Mouse (Mus musculus) embryonic facial prominence, embryonic 11.5 days (tissue): Measurements from ENCODE around the gene Prdx5. TPM values are rescaled to one million over a fixed set of nuclear protein-coding genes. Genes with fewer than 3 reads are reported as not detected.
"Not testable (repeated sequence)": the region's sequence is repeated elsewhere in the genome, so short reads cannot be mapped to it uniquely, and the experiment has no call there.

ENCODE experiments used
- ATAC-seq: fragments of 200-750 bp; cut with Nextera tagmentation; replicated peaks from 2 replicates; pipeline ENCODE4 v1.8.0; 2017; ENCODE audit warnings: low read depth; ENCODE audit not compliant: insufficient number of reproducible peaks, low FRiP score, low TSS enrichment
- DNase-seq: peaks from one replicate; pipeline ENCODE4 v3.0.0-alpha.2; 2015; ENCODE audit warnings: low spot score
- H3K27ac ChIP-seq: fragments of 300-500 bp; sonication (generic); replicated peaks from 2 replicates; pipeline ENCODE4 v1.5.1; 2014; ENCODE audit warnings: mild to moderate bottlenecking, low read depth, low read length, control low read depth
- H3K27me3 ChIP-seq: fragments of 300-500 bp; sonication (generic); 2 replicates; pipeline ENCODE4 v1.6.1; 2014; ENCODE audit warnings: mild to moderate bottlenecking, low read length, moderate library complexity, mixed read lengths; ENCODE audit not compliant: control insufficient read depth, insufficient read depth
- H3K36me3 ChIP-seq: fragments of 300-500 bp; sonication (generic); replicated peaks from 2 replicates; pipeline ENCODE4 v1.6.1; 2014; ENCODE audit warnings: low read depth, mild to moderate bottlenecking, low read length, moderate library complexity, mixed read lengths; ENCODE audit not compliant: control insufficient read depth, insufficient read depth
- H3K4me1 ChIP-seq: fragments of 300-500 bp; sonication (generic); 2 replicates; pipeline ENCODE4 v1.6.1; 2014; ENCODE audit warnings: low read length, mixed read lengths; ENCODE audit not compliant: control insufficient read depth, insufficient read depth
- H3K4me2 ChIP-seq: fragments of 300-500 bp; sonication (generic); 2 replicates; pipeline ENCODE4 v1.6.1; 2014; ENCODE audit warnings: low read depth, mild to moderate bottlenecking, control low read depth, low read length, moderate library complexity
- H3K4me3 ChIP-seq: fragments of 300-500 bp; sonication (generic); 2 replicates; pipeline ENCODE4 v1.5.1; 2014; ENCODE audit warnings: low read depth, low read length, control low read depth
- H3K9ac ChIP-seq: fragments of 300-500 bp; sonication (generic); replicated peaks from 2 replicates; pipeline ENCODE4 v1.6.1; 2014; ENCODE audit warnings: mild to moderate bottlenecking, control low read depth, low read length
- H3K9me3 ChIP-seq: fragments of 300-500 bp; sonication (generic); replicated peaks from 2 replicates; pipeline ENCODE4 v1.6.1; 2016; ENCODE audit warnings: mild to moderate bottlenecking, low read length, inconsistent platforms, mixed read lengths; ENCODE audit not compliant: control insufficient read depth
- WGBS: fragments of 180-500 bp; shearing (Covaris S2); extraction: QIAGEN DNeasy Blood & Tissue Kit; methylation state at CpG from one replicate; pipeline ENCODE4 v1.1.7; 2014; 5-methylcytosine and 5-hydroxymethylcytosine counted together
- polyA plus RNA-seq: library from polyadenylated mRNA; unstranded; fragments of >200 nt; fragmentation: Nextera tagmentation; extraction: Ambion mirVana; gene quantifications from 2 replicates; pipeline ENCODE4 v1.2.1, GENCODE M21; 2014

Prdx5 gene
- polyA plus RNA-seq, 1 experiment from 2014 or later, result 110 TPM

DNA sequence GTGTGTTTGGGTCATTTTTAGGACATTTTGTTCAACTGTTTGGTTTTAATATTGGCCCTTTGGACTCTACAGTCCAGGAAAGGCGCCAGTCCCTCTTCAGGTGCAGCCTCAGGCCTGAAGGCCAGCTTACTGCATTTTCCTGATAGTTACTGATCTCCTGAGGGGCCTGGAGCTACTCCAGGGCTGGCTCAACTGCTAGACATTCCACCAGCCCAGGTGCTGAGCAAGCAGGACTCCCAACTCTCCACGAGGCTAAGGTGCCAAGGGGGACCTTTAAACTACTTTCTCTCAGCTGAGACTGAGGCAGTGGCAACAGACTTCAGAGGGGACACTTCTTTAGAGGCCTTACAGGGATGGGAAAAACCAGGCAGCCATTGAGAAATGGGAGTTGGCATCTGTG, 5.1 kb downstream of the Prdx5 start:
- Histone ChIP-seq H3K4me2 (no peak overlapping the region), H3K9ac (no peak overlapping the region), H3K4me1 (no peaks in the 10 kb centered on the region), H3K36me3 (no peaks in the 10 kb centered on the region; the same call in 1 of the 2 replicates), H3K27ac (no peak overlapping the region), H3K9me3 (no peaks in the 10 kb centered on the region), H3K4me3 (no peak overlapping the region), H3K27me3 (no peaks in the 10 kb centered on the region)
- DNase-seq (no peak), ATAC-seq (no peak)
- WGBS, result 77% methylated on average over 2 of the region's 2 CpGs

DNA sequence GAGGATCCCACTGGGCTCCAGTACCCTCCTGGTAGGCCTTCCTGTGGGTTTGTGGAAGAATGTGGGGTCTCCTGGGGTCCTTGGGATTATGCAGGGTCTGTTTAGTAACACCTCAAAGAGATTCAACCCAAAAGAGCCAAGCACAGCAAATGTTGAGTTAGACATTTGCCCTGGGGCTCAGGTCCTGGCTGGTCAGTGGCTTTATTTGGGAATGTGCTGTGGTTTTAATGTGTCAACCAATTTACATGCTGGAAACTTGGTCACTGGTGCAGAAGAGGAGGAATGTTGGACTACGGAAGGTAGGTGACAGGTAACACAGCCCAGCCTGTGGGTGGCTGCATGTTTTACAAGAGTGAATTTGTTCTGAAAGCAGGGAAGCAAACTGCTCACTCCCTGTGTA, 6.9 kb downstream of the Prdx5 start:
- no peaks in the 10 kb centered on the region for H3K9me3 ChIP-seq

DNA sequence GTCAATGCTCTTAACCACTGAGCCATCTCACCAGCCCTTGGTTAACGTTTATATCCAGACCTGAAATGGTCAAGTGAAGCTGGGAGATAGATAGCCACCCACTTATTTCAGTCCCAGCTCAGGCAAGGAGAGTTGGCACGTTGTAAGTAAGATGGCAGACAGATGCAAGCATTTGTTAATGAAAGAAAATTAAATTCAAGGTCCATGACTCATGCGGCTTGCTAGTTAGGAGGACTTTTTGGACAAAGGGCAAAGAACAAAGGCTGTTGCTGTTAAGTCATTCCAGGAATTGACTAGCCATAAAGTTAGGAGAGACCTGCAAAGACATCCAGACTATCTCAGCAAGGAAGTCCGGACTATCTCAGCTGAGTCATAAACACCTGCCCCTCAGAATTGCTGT, 10.3 kb downstream of the Prdx5 start:
- 80% methylated on average over 4 of the region's 4 CpGs for WGBS
- Histone ChIP-seq H3K4me2 (no peak overlapping the region), H3K9ac (no peak overlapping the region), H3K36me3 (no peaks in the 10 kb centered on the region), H3K27ac (no peak overlapping the region), H3K4me3 (no peak overlapping the region), H3K4me1 (no peaks in the 10 kb centered on the region), H3K27me3 (no peaks in the 10 kb centered on the region), H3K9me3 (no peaks in the 10 kb centered on the region)
- DNase-seq, result no peak
- ATAC-seq, result no peak

More for the DNA sequence above, 6.9 kb downstream of the Prdx5 start:
- ATAC-seq (no peak), DNase-seq (no peak)
- Histone ChIP-seq H3K27me3 (no peaks in the 10 kb centered on the region), H3K4me2 (no peak overlapping the region), H3K4me3 (no peak overlapping the region), H3K9ac (no peak overlapping the region), H3K27ac (no peak overlapping the region), H3K4me1 (no peaks in the 10 kb centered on the region), H3K36me3 (no peaks in the 10 kb centered on the region; the same call in 1 of the 2 replicates)
- 92% methylated on average over 1 of the region's 1 CpGs for WGBS

DNA sequence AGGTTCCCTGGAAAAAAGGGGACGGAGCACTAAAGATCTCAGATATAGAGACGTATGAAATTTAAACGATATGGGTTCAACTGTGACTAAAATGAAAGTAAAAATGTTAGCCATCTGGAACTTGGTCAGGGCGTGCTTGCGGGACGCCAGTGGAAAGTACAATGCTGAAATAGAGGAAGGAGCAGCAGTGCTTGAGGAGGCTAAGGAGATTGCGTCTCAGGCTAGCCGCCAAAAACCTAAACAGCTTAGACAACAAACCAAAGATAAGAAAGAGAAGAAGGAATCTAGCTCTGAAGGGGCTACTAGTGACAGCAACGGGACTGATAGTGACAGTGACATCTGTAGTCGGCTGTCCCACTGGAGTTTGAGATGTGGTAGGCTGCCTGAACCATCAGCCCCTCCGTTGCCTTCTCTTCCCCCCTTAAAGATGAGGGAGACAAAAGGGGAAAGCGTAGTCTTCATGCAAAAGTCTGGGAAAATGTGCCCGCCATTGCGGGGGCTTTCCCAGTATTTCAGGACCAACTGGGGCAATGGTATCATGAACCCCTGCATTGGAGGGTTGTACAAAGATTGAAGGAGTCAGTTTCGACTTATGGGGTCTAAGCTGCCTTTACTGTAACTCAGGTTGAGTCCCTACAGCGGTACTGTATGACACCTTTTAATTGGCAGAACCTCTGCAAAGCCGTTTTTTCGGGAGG, 14.1 kb downstream of the Prdx5 start:
- DNase-seq, result not testable (repeated sequence)
- 88% methylated on average over 18 of the region's 18 CpGs for WGBS

DNA sequence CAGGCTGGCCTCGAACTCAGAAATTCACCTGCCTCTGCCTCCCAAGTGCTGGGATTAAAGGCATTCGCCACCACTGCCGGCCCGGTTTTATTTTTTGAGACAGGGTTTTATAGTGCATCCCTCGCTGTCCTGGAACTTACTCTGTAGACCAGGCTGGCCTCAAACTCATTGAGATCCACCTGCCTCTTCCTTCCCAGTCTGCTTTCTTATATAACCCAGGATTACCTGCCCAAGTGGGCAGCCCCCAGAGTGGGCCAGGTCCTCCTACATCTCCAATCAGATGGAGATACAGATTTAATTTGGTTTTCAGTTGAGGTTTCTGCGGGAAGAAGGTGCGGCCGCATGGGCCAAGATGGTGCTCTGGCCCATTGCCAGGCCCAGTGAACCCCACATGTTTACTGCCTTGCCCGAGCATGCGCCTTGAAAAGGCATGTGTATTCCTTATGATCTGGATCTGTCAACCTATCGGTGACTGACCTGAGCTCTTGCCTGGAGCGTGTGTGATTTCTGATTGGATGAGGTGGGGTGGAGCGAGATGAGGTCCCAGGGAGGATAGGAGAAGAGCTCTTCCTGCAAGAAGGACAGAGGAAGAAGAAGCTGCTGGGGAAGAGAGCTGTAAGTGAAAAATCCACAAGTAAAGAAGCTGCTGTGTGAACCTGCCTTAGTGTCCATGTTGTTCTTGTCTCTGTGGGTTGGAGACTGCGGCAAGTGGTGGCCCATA, 16.0 kb downstream of the Prdx5 start:
- 90% methylated on average over 14 of the region's 14 CpGs for WGBS
- Histone ChIP-seq H3K9me3 (no peaks in the 10 kb centered on the region), H3K4me2 (no peak overlapping the region), H3K27me3 (no peaks in the 10 kb centered on the region), H3K4me3 (no peak overlapping the region), H3K9ac (no peak overlapping the region), H3K36me3 (no peaks in the 10 kb centered on the region), H3K27ac (no peak overlapping the region), H3K4me1 (no peaks in the 10 kb centered on the region)
- DNase-seq (no peak), ATAC-seq (no peak)

More for the DNA sequence above, 14.1 kb downstream of the Prdx5 start:
- H3K4me2 ChIP-seq, H3K36me3 ChIP-seq, H3K4me3 ChIP-seq, H3K4me1 ChIP-seq, ATAC-seq, H3K9ac ChIP-seq, H3K27me3 ChIP-seq, H3K27ac ChIP-seq, H3K9me3 ChIP-seq: not testable (repeated sequence)

DNA sequence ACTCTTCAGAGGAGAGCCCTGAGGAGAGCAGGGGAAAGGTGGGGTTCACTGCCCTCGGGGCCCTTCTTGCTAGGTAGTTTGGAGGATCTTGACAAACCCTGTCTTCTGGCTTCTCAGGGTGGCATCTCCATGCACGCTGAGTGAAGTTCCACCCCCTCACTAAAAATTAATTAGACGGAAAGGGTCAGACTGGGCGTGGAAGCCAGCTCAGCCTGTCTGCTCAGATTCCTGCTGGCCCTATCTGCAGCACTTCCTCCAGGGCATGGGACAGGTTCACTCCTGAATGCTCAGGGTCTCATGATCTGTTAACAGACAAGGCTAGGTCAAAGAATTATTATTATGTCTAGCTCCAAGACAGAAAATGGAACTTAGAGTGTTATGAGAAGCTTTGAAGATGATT, 17.4 kb downstream of the Prdx5 start:
- H3K36me3 ChIP-seq, result no peaks in the 10 kb centered on the region
- WGBS, result 68% methylated on average over 4 of the region's 4 CpGs
- H3K27ac ChIP-seq, result no peak overlapping the region
- no peaks in the 10 kb centered on the region for H3K4me1 ChIP-seq
- no peak overlapping the region for H3K4me2 ChIP-seq
- ATAC-seq (no peak), DNase-seq (no peak)
- H3K4me3 ChIP-seq, result no peak overlapping the region
- no peak overlapping the region for H3K9ac ChIP-seq
- no peaks in the 10 kb centered on the region for H3K27me3 ChIP-seq
- no peaks in the 10 kb centered on the region for H3K9me3 ChIP-seq

DNA sequence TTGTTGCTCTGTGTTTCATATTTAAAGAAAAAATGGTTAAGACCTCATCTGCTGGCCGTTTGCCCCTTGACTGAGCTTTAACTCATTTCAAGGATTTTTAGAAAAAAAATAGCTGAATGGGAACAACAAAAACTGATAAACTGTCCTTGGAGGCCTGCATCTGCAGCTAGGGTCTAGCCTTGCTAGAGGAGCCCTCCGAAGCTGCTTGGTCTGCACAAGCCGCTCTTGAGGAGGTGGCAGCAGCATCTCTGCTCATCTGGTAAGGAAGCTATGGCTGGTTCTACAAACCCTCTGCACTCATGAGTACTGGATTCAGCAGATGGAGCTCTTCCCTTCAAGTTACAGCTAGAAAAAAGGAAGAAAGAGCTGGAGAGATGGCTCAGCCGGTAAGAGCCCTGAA, 31.9 kb downstream of the Prdx5 start:
- 89% methylated on average over 4 of the region's 4 CpGs for WGBS
- H3K4me1 ChIP-seq, result no peaks in the 10 kb centered on the region
- DNase-seq (no peak), ATAC-seq (no peak)
- H3K36me3 ChIP-seq, result no peaks in the 10 kb centered on the region
- no peak overlapping the region for H3K4me2 ChIP-seq
- H3K4me3 ChIP-seq, result no peak overlapping the region
- H3K9me3 ChIP-seq, result no peaks in the 10 kb centered on the region
- no peak overlapping the region for H3K27ac ChIP-seq
- no peaks in the 10 kb centered on the region for H3K27me3 ChIP-seq
- H3K9ac ChIP-seq, result no peak overlapping the region

DNA sequence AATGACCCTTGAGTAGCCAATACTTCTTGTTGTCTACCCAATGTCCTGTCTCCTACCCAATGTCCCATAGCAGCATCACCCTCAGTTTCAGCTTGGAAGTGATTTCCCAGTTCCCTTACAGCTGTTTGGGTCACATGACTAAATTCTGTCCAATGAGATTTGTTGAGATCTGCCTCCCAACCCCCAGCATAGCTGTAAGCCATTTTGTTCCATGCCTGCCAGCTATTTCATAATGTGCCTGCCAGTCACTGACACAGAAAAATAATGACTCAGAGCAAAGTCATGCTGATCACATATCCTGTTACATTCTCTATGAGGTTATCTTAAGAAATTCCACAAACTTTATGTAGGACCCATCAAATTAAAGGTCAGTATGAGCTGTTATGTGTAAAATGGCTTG, 33.1 kb downstream of the Prdx5 start:
- ATAC-seq (no peak), DNase-seq (no peak)
- no peaks in the 10 kb centered on the region for H3K4me1 ChIP-seq
- no peaks in the 10 kb centered on the region for H3K27me3 ChIP-seq
- H3K9ac ChIP-seq, result no peak overlapping the region
- no peaks in the 10 kb centered on the region for H3K36me3 ChIP-seq
- H3K27ac ChIP-seq, result no peak overlapping the region
- no peaks in the 10 kb centered on the region for H3K9me3 ChIP-seq
- H3K4me2 ChIP-seq, result no peak overlapping the region
- no peak overlapping the region for H3K4me3 ChIP-seq
